Mouse (Mus musculus) heart, adult 2 months (tissue): Measurements from ENCODE around the gene Ptn.

Experiments
- CTCF ChIP-seq: fragments of 200-600 bp; IDR thresholded peaks from 2 replicates; pipeline ENCODE4 v1.8.1; 2022; ENCODE audit warnings: antibody characterized with exemption, mild to moderate bottlenecking, moderate library complexity
- EP300 ChIP-seq: fragments of 200-500 bp; IDR thresholded peaks from 2 replicates; pipeline ENCODE4 v1.6.1; 2011; ENCODE audit warnings: low read depth, low read length, control low read depth; ENCODE audit not compliant: insufficient read depth

- no peak for TF ChIP-seq CTCF
- TF ChIP-seq EP300: no peak
Observed at GRCm38 (mm10) chr6:36766941-36767340, 43.1 kb downstream of the Ptn start.
